Mouse (Mus musculus) embryo, embryonic 9.5 days (tissue): ENCODE measurements at regions not wholly inside any gene's neighbourhood (a gene's known extent, or its start where the extent isn't known, plus 50 kb on each side); places are given as distances from the start of the nearest gene placed in this dataset.
A peak's percentile ranks its signal among the peaks of the same experiment; 100 is the strongest.
"Not testable (repeated sequence)": the region's sequence is repeated elsewhere in the genome, so short reads cannot be mapped to it uniquely, and the experiment has no call there.

Experiments used
- DNase-seq: peaks from one replicate; pipeline ENCODE4 v3.0.0-alpha.2; 2017; ENCODE audit errors: extremely low spot score

DNA sequence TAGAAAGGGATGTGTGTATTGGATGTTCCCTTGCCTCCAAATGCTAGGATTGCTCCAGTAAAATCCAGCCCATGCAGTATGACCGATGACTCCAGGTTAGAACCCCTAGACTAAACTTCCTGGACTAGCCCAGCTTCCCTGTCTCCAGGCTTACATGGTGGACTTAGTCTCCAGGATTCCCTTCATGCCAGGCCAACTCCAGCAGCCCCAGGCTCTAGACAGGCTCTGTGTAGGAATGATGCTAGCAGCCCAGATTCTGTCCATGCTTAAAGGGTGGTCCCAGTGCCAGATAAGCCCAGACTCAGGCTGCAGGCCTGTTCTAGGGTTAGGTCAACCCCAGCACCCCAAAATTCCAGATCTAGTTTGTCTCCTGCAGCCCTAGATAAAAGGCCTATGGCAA is 196.3 kb upstream of the Tas2r119 start:
- DNase-seq = no peak

GRCm38 (mm10) chr15:31987291-31987690 is 189.8 kb upstream of the Tas2r119 start:
- DNase-seq = no peak

- no peak for DNase-seq
These were observed 188.0 kb upstream of the Tas2r119 start for GRCm38 (mm10) chr15:31989093-31989492.

GRCm38 (mm10) chr15:31989593-31990290 is 187.3 kb upstream of the Tas2r119 start:
- DNase-seq = no peak

DNA sequence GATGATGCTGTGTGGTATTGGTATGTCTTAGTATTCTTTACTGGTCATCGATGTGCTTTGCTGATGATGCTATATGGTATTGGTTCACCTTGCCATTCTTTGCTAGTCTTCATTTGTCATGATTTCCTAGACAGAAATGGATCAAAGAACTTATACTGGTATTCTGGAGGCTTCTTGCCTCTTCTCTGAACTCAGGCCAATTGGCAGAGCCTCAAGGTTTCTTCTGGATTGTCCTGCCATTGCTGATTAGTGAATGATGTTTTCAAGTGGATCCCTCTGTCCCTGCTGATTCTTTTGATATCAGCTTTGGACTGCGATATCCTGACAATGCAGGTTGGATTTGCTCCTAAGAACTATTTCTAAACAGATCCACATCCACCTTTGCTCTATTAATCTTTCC is 179.1 kb upstream of the Tas2r119 start:
- no peak for DNase-seq

DNA sequence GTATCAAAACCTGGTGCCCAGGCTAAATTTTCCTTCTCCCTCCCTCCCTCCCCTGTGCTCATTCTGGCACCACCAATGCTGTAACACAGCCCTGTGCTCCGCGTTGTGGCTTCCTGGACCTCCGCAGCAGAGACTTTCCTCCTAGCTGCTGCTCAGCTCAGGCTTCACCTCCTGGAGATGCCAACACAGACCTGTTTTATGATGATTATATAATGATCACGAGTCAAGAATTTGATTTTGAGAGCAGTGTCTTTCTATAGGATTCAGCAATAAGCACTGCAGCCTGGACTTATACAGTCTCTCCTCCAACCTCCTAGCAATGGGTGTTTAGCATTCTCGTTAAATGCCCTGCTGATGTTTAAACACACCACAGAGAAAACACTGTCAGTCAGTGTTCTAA is 177.5 kb upstream of the Tas2r119 start:
- no peak for DNase-seq

- no peak for DNase-seq
These were observed 174.1 kb upstream of the Tas2r119 start for GRCm38 (mm10) chr15:32002950-32003422.

DNA sequence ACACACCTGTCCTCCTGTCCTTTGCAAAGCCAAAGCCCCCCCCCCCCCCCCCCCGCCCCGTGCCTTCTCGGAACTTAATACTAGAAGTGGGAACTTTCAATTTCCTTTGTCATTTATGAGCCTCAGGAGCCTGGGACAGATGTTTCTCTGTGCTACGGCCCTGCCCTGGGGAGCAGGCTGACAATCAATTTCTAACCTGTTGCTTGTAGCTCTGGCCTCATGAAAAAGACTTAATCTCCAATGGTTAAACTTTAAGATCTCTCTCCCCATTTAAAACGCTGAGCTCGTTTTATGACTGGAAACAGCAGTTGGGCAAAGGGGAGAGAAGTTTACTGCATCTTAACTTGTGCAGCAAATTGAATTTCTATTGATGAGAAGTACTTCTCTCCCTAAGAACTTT is 173.6 kb upstream of the Tas2r119 start:
- DNase-seq = no peak

- DNase-seq = no peak
These were observed 171.1 kb upstream of the Tas2r119 start for GRCm38 (mm10) chr15:32005986-32006385.

- no peak for DNase-seq
These were observed 167.3 kb upstream of the Tas2r119 start for GRCm38 (mm10) chr15:32009818-32010217.

- DNase-seq = peak; percentile 47
These were observed 165.0 kb upstream of the Tas2r119 start for GRCm38 (mm10) chr15:32012044-32012443.

GRCm38 (mm10) chr15:32012838-32013237 is 164.3 kb upstream of the Tas2r119 start:
- DNase-seq = no peak

DNA sequence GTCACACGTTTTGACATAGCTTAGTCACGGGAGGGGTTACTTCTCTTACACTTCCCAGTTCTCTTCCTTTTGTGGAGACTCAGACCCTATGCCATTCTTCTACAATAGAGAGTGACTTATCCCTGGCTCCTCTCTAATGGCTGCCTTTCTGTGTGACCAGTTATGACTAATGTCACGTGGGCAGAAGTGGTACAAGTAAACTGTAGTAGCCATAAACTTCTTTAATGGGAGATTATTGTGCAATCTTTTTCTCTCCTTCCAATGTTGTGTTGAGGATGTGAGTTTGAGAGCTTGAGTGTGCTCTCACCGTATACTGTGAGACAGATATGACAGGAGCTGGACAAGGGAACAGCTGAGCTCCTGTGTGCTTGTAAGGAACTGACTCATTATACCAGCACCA is 161.9 kb upstream of the Tas2r119 start:
- DNase-seq = no peak

DNA sequence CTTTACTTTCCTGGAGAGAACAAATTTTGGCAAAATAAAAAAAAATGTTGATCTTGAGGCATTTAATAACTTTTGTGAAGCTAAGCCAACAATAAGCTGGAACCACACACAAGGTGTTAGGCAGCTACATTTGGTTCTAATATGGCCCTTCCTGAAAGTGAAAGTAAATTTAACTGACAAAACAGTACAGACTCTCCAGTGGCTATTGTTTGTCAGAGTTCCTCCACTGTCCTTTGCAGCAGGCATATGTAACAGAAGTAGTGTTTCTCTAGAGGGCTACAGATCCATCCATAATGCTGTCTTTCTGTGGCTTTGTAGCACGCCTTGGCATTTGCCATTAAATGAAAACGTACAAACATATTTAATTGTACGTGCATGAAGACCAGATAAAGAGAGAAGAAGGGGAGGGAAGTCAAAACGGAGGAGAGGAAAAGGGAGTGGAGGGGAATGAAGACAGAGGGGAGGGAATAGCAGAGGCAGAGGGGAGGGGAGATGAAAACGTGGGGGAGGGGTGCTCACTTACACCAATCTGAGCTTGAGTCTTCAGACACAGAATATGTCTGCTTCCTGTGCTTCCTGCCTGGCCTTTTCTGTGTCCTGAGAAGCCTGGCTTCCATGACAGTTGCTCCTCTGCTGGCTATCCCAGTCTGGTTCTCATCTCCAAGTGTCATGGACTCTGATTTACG is 156.6 kb upstream of the Tas2r119 start:
- no peak for DNase-seq

DNA sequence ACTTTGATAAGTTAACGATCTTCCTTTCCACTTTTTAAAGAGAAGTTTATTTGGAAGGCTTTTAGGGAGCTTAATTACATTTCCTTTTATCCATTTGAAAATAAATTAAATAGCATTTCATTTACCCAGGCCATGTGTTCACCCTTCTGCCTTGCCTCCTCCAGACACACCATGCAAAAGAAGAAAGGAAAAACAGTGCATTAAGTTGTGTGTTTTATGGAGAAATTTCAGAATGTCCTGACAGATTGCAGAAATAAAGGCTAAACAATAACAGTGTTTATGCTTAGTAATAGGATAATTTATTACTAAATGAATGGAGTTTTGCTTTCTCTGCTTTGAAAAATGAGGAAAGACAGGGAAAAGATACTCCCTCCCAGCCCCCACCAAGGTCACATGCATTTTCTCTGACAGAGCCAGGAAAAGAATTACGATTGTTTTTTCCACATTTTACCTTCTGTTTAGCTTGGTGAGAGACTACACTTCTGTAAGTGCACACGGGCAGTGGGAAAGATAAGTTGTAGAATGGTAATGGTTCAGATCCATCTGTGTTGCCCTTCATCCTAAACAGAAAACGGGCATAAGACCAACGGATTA is 156.0 kb upstream of the Tas2r119 start:
- DNase-seq = no peak

GRCm38 (mm10) chr15:32034091-32034490 is 143.0 kb upstream of the Tas2r119 start:
- no peak for DNase-seq

DNA sequence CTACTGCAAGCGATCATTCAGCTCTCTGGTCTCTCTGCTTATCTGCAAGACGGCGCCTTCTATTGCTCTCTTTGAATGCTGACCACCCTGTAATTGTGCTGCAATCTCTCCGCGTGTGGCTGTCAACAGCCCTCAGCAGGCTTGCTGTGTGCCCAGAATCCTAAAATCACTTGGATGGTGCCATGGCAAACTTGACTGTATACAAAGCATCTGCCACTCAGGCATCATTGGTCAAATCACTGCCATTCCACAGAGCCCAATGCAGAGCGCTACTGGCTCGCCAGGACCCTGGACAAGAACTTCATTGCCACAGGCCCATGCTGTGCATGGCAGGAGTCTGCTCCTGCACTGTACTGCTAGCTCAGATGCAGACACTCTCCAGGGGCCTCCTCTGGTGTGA is 142.3 kb upstream of the Tas2r119 start:
- peak; percentile 33 for DNase-seq

GRCm38 (mm10) chr15:32041764-32042163 is 135.3 kb upstream of the Tas2r119 start:
- DNase-seq = no peak

GRCm38 (mm10) chr15:32042173-32042572 is 134.9 kb upstream of the Tas2r119 start:
- DNase-seq = no peak

DNA sequence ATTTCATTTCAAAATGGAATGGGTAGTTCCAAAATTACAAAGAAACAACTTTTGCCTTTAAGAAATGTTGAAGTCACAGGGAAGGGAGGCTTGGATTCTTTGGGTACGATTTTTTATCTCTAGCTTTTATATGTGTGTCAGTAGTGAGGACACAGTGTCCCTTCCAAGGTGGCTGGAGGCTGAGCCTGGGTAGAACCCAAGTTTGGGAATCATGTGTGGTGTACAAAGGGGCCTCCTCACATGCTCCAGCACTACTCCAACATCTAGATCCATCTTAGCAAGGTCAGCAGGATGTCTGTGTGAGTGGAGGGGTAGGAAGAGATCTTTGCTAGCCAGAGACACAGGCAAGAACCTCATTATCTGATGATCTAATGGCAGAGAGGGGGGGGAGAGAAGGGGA is 134.5 kb upstream of the Tas2r119 start:
- no peak for DNase-seq

DNA sequence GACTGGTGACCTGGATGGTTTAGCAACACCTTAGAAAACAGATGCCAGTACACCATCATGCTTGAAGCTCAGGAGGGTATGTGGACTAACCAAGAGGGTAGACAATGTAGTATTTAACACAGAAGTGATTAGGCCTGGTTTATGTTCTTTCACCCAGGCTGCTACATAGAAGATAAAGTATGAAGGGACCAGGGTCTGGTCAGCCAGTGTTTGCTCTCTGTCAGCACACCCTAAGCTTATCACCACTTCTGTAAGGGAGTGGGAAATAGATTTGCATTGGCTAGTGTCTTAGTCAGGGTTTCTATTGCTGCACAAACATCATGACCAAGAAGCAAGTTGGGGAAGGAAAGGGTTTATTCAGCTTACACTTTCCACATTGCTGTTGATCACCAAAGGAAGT is 133.9 kb upstream of the Tas2r119 start:
- DNase-seq = no peak

DNA sequence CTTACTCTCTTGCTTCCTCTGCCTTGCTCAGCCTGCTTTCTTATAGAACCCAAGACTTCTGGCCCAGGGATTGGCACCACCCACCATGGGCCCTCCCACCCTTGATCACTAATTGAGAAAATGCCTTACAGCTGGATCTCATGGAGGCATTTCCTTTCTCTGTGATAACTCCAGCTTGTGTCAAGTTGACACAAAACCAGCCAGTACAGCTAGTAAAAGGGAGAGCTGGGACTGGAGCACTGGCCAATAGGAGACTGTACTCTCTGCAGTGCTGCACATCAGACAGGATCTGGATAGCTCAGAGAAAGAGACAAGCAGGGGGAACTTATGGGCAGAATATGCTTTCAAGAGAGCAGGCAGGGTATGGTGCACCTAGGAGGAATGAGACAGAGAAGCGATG is 133.4 kb upstream of the Tas2r119 start:
- not testable (repeated sequence) for DNase-seq

- no peak for DNase-seq
These were observed 128.3 kb upstream of the Tas2r119 start for GRCm38 (mm10) chr15:32048836-32049235.
